Mouse (Mus musculus): ENCODE results near the gene Slc11a1. TPM values are rescaled to one million over a fixed set of nuclear protein-coding genes. Genes with fewer than 3 reads are reported as not detected.
"Not testable (repeated sequence)": the region's sequence is repeated elsewhere in the genome, so short reads cannot be mapped to it uniquely, and the experiment has no call there.

Slc11a1 gene
- polyA plus RNA-seq, 1 experiment: 588 TPM

DNA sequence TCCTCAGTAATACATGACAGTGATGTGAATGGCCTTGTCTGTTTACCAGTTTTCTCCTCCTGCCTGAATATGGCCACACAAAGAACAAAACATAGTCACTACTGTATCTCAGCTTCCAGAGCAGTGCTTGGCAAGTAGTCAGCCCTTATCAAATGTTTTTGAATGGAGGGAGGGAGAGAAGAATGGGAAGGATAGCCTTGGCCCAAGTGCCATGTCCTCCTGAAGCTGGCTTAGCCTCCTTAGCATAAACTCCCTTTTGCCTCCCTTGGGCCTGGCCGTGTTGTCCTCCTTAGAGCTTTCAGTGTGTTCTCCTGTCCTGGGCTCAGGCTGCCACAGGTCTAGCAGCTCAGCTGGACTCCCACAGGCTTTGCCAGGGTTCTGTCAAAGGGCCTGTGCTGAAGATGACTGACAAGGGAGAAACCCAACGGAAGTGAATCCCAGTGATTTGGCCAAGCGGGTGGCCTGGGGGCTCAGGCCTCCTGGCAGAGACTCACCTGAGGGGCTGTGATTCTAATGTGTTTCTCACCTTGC, 37.7 kb upstream of the Slc11a1 start:
- Histone ChIP-seq H3K4me1 (ENCODE audit: control insufficient read depth, insufficient read depth, low read length) (peaks cover 24% of the 10 kb centered on the region), H3K4me3 (ENCODE audit: insufficient read depth, low read length) (no peak overlapping the region), H3K27ac (ENCODE audit: insufficient read depth, low read depth, low read length) (no peak overlapping the region)
- TF ChIP-seq POLR2A (IDR thresholded peaks at IDR 0.05; ENCODE audit: borderline replicate concordance, low read depth, low read length) (no peak), CTCF (IDR thresholded peaks at IDR 0.05; ENCODE audit: low read depth, low read length) (no peak)

DNA sequence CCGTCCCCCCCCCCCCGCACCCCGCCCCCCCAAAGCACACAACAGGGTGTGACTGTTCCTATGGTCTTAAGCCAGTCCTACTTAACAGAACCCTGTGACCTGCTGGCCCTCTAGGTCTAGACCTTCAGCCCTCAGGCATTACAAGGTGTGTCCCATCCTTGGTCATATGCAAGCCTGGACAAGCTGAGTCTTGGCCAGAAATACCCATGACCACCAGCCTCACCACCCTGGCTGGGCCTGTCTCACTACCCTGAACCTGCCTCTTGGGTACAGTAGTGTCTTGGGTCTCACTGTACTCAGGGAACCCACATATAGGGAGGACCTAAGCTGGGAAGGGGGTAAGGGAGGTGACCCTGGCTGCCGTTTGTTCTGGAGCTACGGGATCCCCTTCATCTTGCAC, 37.0 kb upstream of the Slc11a1 start:
- no peak overlapping the region for H3K27ac ChIP-seq (ENCODE audit: insufficient read depth, low read depth, low read length)
- H3K4me1 ChIP-seq (ENCODE audit: control insufficient read depth, insufficient read depth, low read length): peaks cover 22% of the 10 kb centered on the region
- H3K4me3 ChIP-seq (ENCODE audit: insufficient read depth, low read length): no peak overlapping the region
- no peak for TF ChIP-seq POLR2A (IDR thresholded peaks at IDR 0.05; ENCODE audit: borderline replicate concordance, low read depth, low read length)
- no peak for TF ChIP-seq CTCF (IDR thresholded peaks at IDR 0.05; ENCODE audit: low read depth, low read length)

DNA sequence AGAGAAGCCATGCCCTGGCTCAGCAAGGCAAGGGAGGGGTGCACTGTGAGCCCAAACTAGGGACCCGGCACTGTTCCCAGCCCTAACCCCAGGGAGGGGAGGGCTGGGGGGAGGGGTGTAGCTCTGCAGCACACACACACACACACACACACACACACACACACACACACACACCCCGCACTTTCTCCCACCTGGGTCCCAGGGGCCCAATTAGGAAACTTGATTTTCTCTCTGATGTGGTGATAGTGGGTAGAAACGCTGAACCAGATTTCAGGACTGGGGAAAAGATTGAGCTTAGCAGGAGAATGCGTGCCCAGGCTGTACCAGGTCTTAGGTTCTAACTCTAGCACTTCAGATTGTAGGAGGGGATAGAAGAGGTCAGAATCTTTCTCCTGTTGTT, 36.4 kb upstream of the Slc11a1 start:
- peaks cover 18% of the 10 kb centered on the region for H3K4me1 ChIP-seq (ENCODE audit: control insufficient read depth, insufficient read depth, low read length)
- H3K27ac ChIP-seq (ENCODE audit: insufficient read depth, low read depth, low read length): no peak overlapping the region

GRCm38 (mm10) chr1:74339917-74340316, 35.1 kb upstream of the Slc11a1 start:
- TF ChIP-seq POLR2A (IDR thresholded peaks at IDR 0.05; ENCODE audit: borderline replicate concordance, low read depth, low read length) (no peak), CTCF (IDR thresholded peaks at IDR 0.05; ENCODE audit: low read depth, low read length) (no peak)
- Histone ChIP-seq H3K4me3 (ENCODE audit: insufficient read depth, low read length) (no peak overlapping the region), H3K27ac (ENCODE audit: insufficient read depth, low read depth, low read length) (no peak overlapping the region), H3K4me1 (ENCODE audit: control insufficient read depth, insufficient read depth, low read length) (peaks cover 16% of the 10 kb centered on the region)

More for the DNA sequence above, 36.4 kb upstream of the Slc11a1 start:
- H3K4me3 ChIP-seq (ENCODE audit: insufficient read depth, low read length): no peak overlapping the region
- TF ChIP-seq CTCF (IDR thresholded peaks at IDR 0.05; ENCODE audit: low read depth, low read length): no peak
- TF ChIP-seq POLR2A (IDR thresholded peaks at IDR 0.05; ENCODE audit: borderline replicate concordance, low read depth, low read length): no peak

DNA sequence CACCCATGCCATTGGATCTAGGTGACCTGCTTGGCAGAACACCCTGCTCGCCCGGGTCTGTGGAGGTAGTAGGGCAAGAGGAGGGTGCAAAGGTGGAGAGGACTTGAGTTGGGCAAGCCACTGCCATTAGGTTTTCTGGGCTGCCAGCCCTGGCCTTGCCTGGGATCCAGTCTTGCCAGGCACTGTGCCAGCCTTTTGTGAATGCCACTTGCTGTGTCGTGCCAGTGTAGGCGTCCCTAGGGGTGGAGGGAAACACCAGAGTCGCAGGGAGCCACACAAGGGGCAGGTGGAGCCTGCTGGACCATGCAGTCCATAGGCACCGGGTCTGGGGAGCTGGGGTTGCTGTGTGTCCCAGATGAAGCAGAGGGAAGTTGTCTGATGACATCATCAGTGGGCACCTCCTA, 34.6 kb upstream of the Slc11a1 start:
- H3K4me1 ChIP-seq (ENCODE audit: control insufficient read depth, insufficient read depth, low read length): peaks cover 16% of the 10 kb centered on the region
- TF ChIP-seq CTCF (IDR thresholded peaks at IDR 0.05; ENCODE audit: low read depth, low read length) (no peak), POLR2A (IDR thresholded peaks at IDR 0.05; ENCODE audit: borderline replicate concordance, low read depth, low read length) (no peak)
- no peak overlapping the region for H3K27ac ChIP-seq (ENCODE audit: insufficient read depth, low read depth, low read length)
- no peak overlapping the region for H3K4me3 ChIP-seq (ENCODE audit: insufficient read depth, low read length)

- not testable (repeated sequence) for H3K27ac ChIP-seq (ENCODE audit: insufficient read depth, low read depth, low read length); H3K4me3 ChIP-seq (ENCODE audit: insufficient read depth, low read length)
- H3K4me1 ChIP-seq (ENCODE audit: control insufficient read depth, insufficient read depth, low read length): peaks cover 16% of the 10 kb centered on the region
Observed at GRCm38 (mm10) chr1:74340992-74341391, 34.0 kb upstream of the Slc11a1 start.

- H3K4me1 ChIP-seq (ENCODE audit: control insufficient read depth, insufficient read depth, low read length): peaks cover 16% of the 10 kb centered on the region
- H3K4me3 ChIP-seq (ENCODE audit: insufficient read depth, low read length): no peak overlapping the region
- TF ChIP-seq CTCF (IDR thresholded peaks at IDR 0.05; ENCODE audit: low read depth, low read length) (no peak), POLR2A (IDR thresholded peaks at IDR 0.05; ENCODE audit: borderline replicate concordance, low read depth, low read length) (no peak)
- no peak overlapping the region for H3K27ac ChIP-seq (ENCODE audit: insufficient read depth, low read depth, low read length)
Observed at GRCm38 (mm10) chr1:74341898-74342297, 33.1 kb upstream of the Slc11a1 start.

DNA sequence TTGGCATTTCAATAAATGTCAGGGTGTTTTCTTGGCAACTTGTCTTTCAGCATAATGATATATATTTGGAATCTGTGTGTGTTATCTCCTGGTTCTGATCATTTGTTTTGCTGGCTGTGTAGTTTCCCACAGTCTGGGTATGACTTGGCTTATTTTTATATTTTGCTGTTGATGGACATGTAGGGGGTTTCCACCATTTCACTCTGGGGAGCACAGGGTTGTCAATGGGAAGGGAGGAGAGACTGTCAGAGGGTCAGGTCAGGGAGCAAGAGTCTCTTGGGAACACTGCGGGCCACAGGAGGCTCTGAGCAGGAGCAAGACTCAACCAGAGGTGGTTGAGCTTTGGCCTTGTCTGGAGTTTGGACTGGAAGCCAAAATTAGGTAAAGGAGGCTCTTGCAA, 32.7 kb upstream of the Slc11a1 start:
- Histone ChIP-seq H3K4me1 (ENCODE audit: control insufficient read depth, insufficient read depth, low read length) (peaks cover 16% of the 10 kb centered on the region), H3K27ac (ENCODE audit: insufficient read depth, low read depth, low read length) (no peak overlapping the region), H3K4me3 (ENCODE audit: insufficient read depth, low read length) (no peak overlapping the region)
- TF ChIP-seq POLR2A (IDR thresholded peaks at IDR 0.05; ENCODE audit: borderline replicate concordance, low read depth, low read length) (no peak), CTCF (IDR thresholded peaks at IDR 0.05; ENCODE audit: low read depth, low read length) (no peak)

DNA sequence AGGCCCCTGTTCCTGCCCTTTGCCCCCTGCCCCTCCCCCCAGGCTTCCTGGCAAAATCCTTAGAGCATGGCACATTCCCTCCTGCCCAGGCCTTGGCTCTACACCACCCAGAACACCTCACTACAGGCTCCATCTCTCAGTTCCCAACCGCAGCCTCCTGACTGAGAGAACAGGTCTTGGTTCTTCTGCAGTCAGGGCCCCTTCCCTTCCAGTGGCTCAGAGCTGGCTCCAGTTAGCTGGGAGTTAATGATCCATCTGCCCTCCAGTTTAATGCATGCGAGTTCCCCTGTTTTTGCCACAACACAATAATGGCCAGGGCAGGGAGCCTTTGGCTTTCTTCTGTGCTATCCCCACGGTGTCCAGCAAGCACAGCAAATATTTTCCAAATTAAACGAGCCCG, 31.8 kb upstream of the Slc11a1 start:
- TF ChIP-seq POLR2A (IDR thresholded peaks at IDR 0.05; ENCODE audit: borderline replicate concordance, low read depth, low read length) (no peak), CTCF (IDR thresholded peaks at IDR 0.05; ENCODE audit: low read depth, low read length) (no peak)
- peaks cover 16% of the 10 kb centered on the region for H3K4me1 ChIP-seq (ENCODE audit: control insufficient read depth, insufficient read depth, low read length)
- no peak overlapping the region for H3K4me3 ChIP-seq (ENCODE audit: insufficient read depth, low read length)
- no peak overlapping the region for H3K27ac ChIP-seq (ENCODE audit: insufficient read depth, low read depth, low read length)

DNA sequence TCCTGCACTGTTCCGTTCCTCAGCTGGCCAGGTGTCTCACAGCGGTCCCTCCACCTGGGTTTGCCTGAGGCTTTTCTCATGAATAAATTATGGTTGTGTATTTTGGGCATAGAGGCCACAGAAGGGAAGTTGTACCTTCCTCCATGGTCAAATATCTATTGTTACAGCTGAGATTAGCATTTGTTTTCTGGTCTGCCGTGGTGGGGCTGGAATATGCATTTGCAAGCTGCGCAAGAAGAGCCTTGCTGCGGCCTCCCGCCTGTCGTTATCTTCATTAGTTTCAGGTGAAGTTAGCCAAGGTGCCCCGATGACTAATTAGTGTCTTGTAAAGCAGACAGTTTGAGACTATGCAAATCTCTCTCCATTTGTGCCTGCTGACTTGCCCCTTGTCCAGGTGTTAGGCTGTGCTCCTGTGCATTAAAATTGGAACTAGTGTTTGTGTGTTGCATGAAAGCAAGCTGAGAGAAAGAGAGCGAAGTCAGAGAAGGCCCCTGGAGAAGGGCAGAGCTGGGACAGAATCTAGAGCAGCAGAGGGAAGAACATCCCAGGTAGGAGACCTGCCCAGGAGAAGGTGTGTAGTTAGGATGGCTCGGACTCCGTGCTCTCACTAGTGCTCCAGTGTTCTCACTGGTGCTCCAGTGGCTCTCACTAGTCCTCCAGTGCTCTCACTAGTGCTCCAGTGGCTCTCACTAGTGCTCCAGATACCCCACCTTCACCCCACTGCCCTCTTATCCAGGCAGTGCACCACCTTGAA, 30.7 kb upstream of the Slc11a1 start:
- H3K4me3 ChIP-seq (ENCODE audit: insufficient read depth, low read length): no peak overlapping the region
- no peak overlapping the region for H3K27ac ChIP-seq (ENCODE audit: insufficient read depth, low read depth, low read length)

More for the DNA sequence above, 30.7 kb upstream of the Slc11a1 start:
- no peak for TF ChIP-seq POLR2A (IDR thresholded peaks at IDR 0.05; ENCODE audit: borderline replicate concordance, low read depth, low read length)
- TF ChIP-seq CTCF (IDR thresholded peaks at IDR 0.05; ENCODE audit: low read depth, low read length): no peak
- H3K4me1 ChIP-seq (ENCODE audit: control insufficient read depth, insufficient read depth, low read length): peaks cover 8% of the 10 kb centered on the region
